Mouse (Mus musculus): ENCODE data around the gene Plce1.
A peak's percentile ranks its signal among the peaks of the same experiment; 100 is the strongest.

Plce1 gene

GRCm38 (mm10) chr19:38480731-38481621 is at the start of gene Plce1:
Plce1 (plus strand) TSS chr19:38481109.
- DNase-seq, result peak; percentile 26

DNA sequence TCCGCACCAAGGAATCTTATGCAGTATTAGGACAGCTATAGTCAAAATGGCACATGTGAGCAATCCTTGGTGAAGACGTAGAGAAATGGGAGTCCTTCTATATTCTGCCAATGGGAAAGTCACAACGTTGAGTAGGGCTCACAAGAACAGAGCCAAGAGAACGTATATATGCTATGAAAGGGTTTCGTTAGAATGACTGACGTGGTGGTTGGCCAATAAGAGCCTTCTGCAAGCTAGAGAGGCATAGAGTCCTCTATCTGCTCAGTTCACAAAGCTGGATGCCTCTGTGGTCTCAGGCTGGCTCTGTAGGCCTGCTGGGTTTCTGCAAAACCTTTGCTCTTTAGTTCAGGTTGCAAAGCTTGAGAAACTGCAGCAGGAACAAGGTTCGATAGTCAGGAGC is 49.6 kb upstream of the Plce1 start:
- DNase-seq, result no peak

GRCm38 (mm10) chr19:38432021-38432420 is 48.9 kb upstream of the Plce1 start:
- DNase-seq, result no peak

GRCm38 (mm10) chr19:38433381-38433780 is 47.5 kb upstream of the Plce1 start:
- peak; percentile 36 for DNase-seq

DNA sequence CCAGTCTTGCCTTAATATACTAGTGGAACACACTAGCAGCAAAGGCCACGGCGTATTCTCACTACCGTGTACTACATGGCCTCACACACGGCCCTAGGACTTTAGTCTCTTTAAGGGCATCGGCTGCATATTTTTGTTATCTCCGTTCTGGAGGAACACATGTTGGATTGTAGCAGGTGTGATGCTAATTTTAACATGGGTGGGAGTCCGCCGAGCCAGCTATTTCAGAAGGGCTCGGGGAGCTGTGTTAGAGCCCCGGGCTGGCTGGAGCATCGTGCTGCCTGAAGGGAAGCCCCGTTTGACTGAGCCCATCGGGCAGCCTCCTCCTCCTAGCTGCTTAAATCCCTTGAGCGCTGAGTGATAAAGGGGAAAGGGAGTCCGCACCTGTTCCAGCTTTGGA is 45.7 kb upstream of the Plce1 start:
- no peak for DNase-seq

- DNase-seq, result no peak
Measured at GRCm38 (mm10) chr19:38441860-38442259, 39.0 kb upstream of the Plce1 start.

DNA sequence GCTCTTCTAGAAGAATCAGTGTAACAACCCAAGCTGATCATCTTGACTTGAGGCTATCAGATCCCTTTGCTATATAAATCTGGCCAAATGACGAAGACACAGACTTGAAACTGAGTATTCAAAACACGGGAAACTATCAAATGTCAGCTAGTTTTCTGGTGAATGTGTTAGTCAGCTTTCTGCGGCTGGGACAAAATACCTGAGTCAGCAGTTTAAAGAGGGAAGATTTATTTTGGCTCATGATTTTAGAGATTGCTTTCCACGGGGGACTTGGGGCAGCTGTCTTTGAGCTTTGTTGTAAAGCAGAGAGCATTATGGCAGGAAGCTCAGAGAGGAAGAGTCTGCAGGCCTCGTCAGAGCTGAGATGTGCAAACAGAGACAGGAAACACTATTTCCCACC is 35.2 kb upstream of the Plce1 start:
- DNase-seq, result no peak

DNA sequence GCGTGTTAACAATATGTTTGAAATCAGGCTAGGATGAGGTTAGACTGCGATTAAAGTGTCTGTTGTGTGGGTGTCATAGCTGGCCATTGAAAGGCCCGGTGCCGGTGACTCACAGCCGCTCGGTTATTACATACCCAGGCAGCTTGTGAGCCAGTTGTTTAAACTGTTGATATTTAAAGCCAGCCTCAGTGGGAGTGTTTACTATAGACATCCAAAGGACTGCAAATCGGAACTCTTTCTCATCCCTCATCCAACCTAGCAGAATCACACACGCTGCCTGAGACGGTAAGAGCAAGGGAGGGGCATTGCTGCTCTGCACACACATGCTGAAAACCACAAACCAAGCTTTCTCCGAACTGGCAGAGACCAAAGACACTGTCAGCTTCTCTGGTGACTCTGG is 25.7 kb upstream of the Plce1 start:
- no peak for DNase-seq

GRCm38 (mm10) chr19:38458996-38459395 is 21.9 kb upstream of the Plce1 start:
- no peak for DNase-seq

DNA sequence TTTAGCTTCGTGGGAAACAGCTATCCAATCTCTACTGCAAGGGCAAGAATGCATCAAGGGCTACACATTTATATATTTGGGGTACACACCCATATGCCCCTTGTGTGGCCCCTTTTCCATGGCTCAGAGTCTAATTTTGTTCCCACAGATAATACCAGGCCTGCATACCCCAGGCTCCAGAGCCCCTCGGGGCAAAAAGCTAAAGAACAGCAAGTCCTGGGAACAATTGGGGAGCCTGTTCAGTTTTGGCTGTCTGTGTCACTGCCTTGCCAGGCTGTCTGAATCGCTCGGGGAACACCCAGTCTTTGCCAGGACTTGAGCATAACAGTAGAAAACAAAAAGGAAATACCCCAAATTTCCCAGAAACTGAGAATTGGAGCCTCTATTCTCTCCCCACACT is 20.2 kb upstream of the Plce1 start:
- no peak for DNase-seq

GRCm38 (mm10) chr19:38470257-38470893 is 10.5 kb upstream of the Plce1 start:
- DNase-seq, result peak; percentile 16

- DNase-seq, result peak; percentile 75
Measured at GRCm38 (mm10) chr19:38475394-38475793, 5.5 kb upstream of the Plce1 start.

DNA sequence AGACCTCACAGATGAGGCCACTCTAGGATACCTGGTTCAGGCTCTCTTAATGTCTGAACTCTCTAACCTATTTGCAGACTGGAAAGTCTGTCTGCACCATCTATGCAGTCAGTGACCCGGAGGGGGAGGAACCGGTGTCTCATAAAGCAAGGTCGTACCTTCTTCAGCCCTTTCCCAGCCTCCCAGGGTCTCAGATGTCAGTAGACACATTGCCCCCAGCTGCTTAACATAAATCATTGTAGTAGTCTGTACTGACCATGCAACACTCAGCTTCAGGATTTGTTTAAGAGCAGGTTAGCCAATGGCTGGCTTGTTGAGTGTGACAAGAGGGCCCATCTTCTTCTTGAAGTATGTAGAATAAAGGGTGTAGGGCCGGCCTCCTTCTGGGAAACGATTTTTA is 2.6 kb upstream of the Plce1 start:
- DNase-seq, result no peak

- peak; percentile 48 for DNase-seq
Measured at GRCm38 (mm10) chr19:38478948-38479347, 2.0 kb upstream of the Plce1 start.

DNA sequence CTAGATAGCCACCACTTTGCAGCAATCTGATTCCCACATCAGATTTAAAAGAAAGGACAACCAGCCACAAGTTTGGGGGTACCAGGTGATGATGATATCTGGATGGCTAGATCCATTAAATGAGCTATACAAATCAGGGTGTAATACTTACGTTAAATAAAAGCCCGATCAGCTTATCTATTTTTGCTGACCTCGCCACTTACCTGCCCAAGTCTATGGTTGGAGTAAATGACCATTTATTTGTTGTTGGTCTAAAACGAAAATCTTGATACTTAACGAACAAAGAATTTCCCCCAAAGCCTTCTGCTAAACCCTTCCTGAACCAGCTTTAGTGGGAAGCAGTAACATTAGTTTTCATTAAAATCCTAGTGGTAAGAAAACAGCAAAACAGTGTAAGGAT is 1.4 kb upstream of the Plce1 start:
- DNase-seq, result no peak

- no peak for DNase-seq
Measured at GRCm38 (mm10) chr19:38480156-38480720, 671 bp upstream of the Plce1 start.

DNA sequence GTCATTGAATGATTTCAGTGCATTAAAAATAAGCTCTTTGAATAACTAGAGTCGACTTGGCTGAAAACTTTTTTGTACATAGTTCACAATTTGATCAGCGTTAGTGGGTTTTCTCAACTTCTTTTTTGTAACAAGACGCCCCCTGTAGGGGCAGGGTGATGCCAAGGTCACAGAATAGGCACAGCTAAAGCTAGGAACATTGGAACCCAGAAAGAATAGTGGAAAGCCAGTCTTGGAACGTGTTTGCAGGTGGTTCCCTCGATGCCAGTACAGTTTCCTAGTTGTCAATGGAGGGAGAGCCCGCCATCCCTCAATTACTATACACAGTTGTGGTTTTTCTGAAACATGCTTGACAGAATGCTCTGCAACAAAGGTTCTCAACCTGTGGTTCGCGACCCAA is 997 bp downstream of the Plce1 start:
- DNase-seq, result no peak

DNA sequence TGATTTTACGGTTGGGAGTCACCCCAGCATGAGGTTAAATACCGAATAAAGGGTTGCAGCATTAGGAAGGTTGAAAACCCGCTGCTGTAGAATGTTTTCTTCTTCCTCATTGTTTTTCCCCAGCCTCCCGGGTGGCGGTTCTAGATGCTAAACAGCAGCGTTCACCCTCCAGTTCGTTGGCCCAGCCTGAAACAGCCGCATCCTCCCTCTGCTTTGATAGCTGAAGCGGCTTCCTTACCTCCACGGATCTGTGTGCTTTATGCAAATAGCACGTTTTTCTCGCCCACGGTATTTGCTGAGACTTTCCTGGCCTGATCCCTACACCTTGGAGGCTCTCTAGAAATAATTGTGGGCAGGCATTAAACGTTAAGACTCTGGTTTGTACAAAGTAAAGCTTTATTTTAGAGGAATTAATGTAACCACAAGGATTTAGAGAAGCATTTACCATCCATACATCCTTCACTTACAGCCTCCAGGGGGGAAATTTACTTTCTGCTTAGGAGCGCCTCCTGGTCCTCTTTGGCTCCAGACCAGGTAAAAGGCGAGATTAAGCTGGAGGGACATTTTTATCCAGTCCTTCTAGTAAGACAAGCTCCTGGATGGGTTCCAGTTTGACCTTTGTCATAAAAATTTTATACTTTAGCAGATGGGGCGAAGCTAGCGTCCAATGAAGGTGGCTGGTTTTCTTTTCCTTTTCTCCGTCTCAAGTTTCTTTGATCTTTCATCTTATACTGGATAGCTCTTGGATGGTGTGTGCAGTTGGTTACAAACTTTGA is 1.7 kb downstream of the Plce1 start:
- no peak for DNase-seq

GRCm38 (mm10) chr19:38485779-38486555 is 5.1 kb downstream of the Plce1 start:
- no peak for DNase-seq

- no peak for DNase-seq
Measured at GRCm38 (mm10) chr19:38487501-38487900, 6.6 kb downstream of the Plce1 start.

DNA sequence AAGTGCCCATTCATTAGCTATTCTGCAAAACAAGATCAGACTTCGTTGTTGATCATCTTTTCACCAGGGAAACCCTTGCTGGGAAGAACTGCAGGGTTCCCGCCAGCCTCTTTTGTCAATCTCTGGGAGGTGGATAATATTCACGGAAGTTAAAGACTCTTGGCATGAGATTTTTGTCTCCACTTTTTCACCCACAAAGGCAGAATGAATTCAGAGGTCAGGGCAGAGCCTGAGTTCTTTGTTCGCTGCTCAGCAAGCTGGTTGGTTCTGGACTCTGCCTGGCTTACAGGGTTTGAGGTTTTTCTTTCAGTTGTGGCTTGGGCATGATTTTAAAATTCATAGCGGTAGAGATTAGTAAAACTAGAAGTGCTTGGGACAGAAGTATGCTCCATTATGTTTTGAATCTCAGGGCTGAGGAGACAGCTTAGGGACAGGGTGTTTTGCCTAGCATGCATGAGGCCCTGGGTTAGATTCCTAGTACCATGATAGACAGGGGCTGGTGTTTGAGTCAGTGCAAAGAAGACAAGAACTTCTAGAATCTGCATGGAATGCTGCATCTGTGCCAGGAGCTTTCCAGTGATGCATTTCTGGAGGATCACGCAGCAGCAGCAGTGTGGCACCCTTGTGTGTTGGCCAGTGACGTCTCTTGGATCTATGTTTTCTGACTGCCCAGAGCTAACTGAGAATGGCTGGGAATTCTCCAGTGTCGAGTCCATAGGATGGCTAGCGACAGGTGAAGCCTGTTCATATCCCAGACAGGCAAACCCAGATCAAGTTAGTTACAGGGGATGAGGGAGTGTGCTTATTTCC is 7.4 kb downstream of the Plce1 start:
- DNase-seq, result no peak

DNA sequence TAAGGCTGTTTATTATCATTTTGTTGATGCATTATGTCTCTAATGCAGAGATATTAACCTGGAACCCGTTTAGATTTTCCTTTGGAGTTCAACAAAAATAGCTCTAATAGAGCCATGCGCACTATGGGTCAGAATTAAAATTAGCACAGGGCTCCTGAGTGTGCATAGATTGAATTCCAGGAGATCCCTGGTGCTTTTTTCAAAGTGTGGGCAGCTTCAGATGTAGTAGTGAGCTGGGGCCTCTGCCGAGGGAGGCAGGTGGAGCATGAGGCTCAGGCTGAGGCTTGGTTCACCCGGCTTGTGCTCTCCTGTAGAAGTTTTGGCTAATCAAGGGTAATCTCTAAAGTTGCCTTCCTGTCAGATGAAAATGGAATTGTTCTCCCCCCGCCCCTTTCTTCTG is 17.3 kb downstream of the Plce1 start:
- no peak for DNase-seq

Measured in lung, postnatal 36 days (tissue).